Mouse (Mus musculus) spleen, adult 2 months (tissue): ENCODE measurements around the gene Fcgr1. TPM values are rescaled to one million over a fixed set of nuclear protein-coding genes. Genes with fewer than 3 reads are reported as not detected.
A peak's percentile ranks its signal among the peaks of the same experiment; 100 is the strongest.
"Not testable (repeated sequence)": the region's sequence is repeated elsewhere in the genome, so short reads cannot be mapped to it uniquely, and the experiment has no call there.

ENCODE experiments used
- DNase-seq, 2 experiments: peaks; one replicate each; pipeline versions ENCODE4 v3.0.0 to v3.0.0-alpha.2; 2012 to 2021; ENCODE audit warnings: low spot score in 2 of 2, low read depth in 1 of 2
- H3K27ac ChIP-seq: fragments of 200-500 bp; 2 replicates; pipeline ENCODE4 v1.5.1; 2012; ENCODE audit warnings: low read length, inconsistent platforms; ENCODE audit not compliant: insufficient read depth
- H3K27me3 ChIP-seq: fragments of 200-500 bp; 2 replicates; pipeline ENCODE4 v1.6.1; 2012; ENCODE audit warnings: mild to moderate bottlenecking, moderate library complexity, low read length, inconsistent platforms; ENCODE audit not compliant: control insufficient read depth, insufficient read depth
- H3K36me3 ChIP-seq: fragments of 200-500 bp; 2 replicates; pipeline ENCODE4 v1.6.1; 2012; ENCODE audit warnings: mild to moderate bottlenecking, low read length, inconsistent platforms; ENCODE audit not compliant: control insufficient read depth, insufficient read depth
- H3K4me1 ChIP-seq: fragments of 200-500 bp; 2 replicates; pipeline ENCODE4 v1.6.1; 2011; ENCODE audit warnings: inconsistent platforms; ENCODE audit not compliant: control insufficient read depth, insufficient read depth, insufficient read length
- H3K4me3 ChIP-seq: fragments of 200-500 bp; 2 replicates; pipeline ENCODE4 v1.5.1; 2011; ENCODE audit warnings: mild to moderate bottlenecking, inconsistent platforms; ENCODE audit not compliant: insufficient read depth, insufficient read length; ENCODE audit errors: extremely low read depth
- CTCF ChIP-seq: fragments of 200-500 bp; IDR thresholded peaks from 2 replicates; pipeline ENCODE4 v1.5.1; 2011; ENCODE audit warnings: mild to moderate bottlenecking, inconsistent platforms; ENCODE audit not compliant: insufficient read depth, insufficient read length, insufficient replicate concordance; ENCODE audit errors: extremely low read depth
- POLR2A ChIP-seq: fragments of 200-500 bp; IDR thresholded peaks from 2 replicates; pipeline ENCODE4 v1.6.1; 2011; ENCODE audit warnings: low read depth, low read length, inconsistent platforms
- whole genome bisulfite sequencing: fragments of 180-500 bp; shearing (Covaris S2); methylation state at CpG from one replicate; pipeline ENCODE4 v1.1.7; 2018; 5-methylcytosine and 5-hydroxymethylcytosine counted together
- polyA plus RNA-seq: library from polyadenylated mRNA; depleted of rRNA; stranded (reverse); fragments of >200 nt; gene quantifications from 2 replicates; pipeline ENCODE4 v1.2.3, GENCODE M21; 2012

Gene Fcgr1
- polyA plus RNA-seq, 1 experiment = 6.0 TPM

- H3K4me1 ChIP-seq = no peaks in the 10 kb centered on the region
- WGBS = 44% methylated on average over 10 of the region's 10 CpGs
- H3K27me3 ChIP-seq = peaks cover 12% of the 10 kb centered on the region
Observed at GRCm38 (mm10) chr3:96322609-96323008, 28.8 kb upstream of the Fcgr1 start.

DNA sequence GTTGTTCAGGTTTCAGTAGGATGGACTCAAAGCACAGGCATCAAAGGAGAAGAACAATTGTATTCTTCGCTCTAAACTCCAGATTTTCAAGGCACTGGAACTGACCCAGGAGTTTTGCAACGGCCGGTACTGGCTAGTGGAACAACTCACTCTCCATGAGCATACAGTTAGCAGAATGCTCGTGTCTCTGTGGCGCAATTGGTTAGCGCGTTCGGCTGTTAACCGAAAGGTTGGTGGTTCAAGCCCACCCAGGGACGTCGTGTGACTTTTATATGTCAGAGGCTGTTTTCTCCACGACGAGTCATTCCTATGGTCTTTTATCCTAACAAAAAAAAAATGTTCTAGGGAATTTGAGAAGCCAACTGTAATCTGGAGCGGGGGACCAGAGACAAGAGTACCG lies 28.1 kb upstream of the Fcgr1 start:
- Histone ChIP-seq H3K27me3 (peaks cover 8% of the 10 kb centered on the region), H3K4me1 (no peaks in the 10 kb centered on the region), H3K27ac (no peak overlapping the region), H3K36me3 (no peaks in the 10 kb centered on the region), H3K4me3 (no peak overlapping the region)
- no peak for DNase-seq
- 42% methylated on average over 15 of the region's 15 CpGs for WGBS
- TF ChIP-seq CTCF = no peak
- TF ChIP-seq POLR2A = no peak

More at GRCm38 (mm10) chr3:96322609-96323008, 28.8 kb upstream of the Fcgr1 start:
- H3K36me3 ChIP-seq = no peaks in the 10 kb centered on the region
- H3K4me3 ChIP-seq = no peak overlapping the region
- H3K27ac ChIP-seq = no peak overlapping the region
- TF ChIP-seq CTCF = no peak
- no peak for TF ChIP-seq POLR2A
- no peak for DNase-seq

DNA sequence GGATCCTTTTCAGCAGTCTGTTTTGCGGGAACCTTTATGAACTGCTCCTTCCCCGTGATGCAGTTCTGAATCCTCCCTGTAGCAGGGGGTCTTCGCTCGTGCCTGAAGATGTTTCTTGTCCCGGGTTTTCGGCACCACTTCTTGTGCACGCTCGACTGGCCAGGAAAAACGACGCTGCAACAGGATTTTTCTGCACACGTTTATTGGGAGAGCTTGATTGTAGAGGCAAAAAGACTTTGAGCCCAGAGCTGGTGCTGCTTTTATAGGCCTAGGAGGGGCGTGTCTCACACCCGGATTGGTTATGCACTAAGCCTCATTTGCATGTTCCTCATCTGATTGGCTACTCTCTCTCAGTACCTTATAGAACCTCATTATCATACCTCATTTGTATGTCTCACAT lies 26.2 kb upstream of the Fcgr1 start:
- DNase-seq, H3K27ac ChIP-seq, H3K27me3 ChIP-seq, H3K36me3 ChIP-seq, H3K4me3 ChIP-seq, H3K4me1 ChIP-seq: not testable (repeated sequence)
- 94% methylated on average over 13 of the region's 13 CpGs for WGBS

GRCm38 (mm10) chr3:96312341-96313098 lies 18.8 kb upstream of the Fcgr1 start:
- Histone ChIP-seq H3K4me3 (no peak overlapping the region), H3K27ac (0 out of 2 replicates have a peak overlapping the region, but pooled peaks have one; percentile 27), H3K4me1 (no peaks in the 10 kb centered on the region), H3K36me3 (no peaks in the 10 kb centered on the region), H3K27me3 (no peaks in the 10 kb centered on the region)
- no peak for TF ChIP-seq CTCF
- no peak for TF ChIP-seq POLR2A
- DNase-seq = no peak
- WGBS = 68% methylated on average over 8 of the region's 8 CpGs

- Histone ChIP-seq H3K36me3 (no peaks in the 10 kb centered on the region), H3K4me3 (no peak overlapping the region), H3K27ac (no peak overlapping the region), H3K27me3 (no peaks in the 10 kb centered on the region), H3K4me1 (no peaks in the 10 kb centered on the region)
- TF ChIP-seq CTCF = no peak
- TF ChIP-seq POLR2A = no peak
- DNase-seq = no peak
- 46% methylated on average over 3 of the region's 3 CpGs for WGBS
Observed at GRCm38 (mm10) chr3:96309441-96309840, 15.7 kb upstream of the Fcgr1 start.

- WGBS = 21% methylated on average over 9 of the region's 9 CpGs
- no peak for TF ChIP-seq POLR2A
- TF ChIP-seq CTCF = no peak
- no peaks in the 10 kb centered on the region for H3K27me3 ChIP-seq
- DNase-seq = no peak
- no peak overlapping the region for H3K4me3 ChIP-seq
- no peaks in the 10 kb centered on the region for H3K36me3 ChIP-seq
- no peak overlapping the region for H3K27ac ChIP-seq
- H3K4me1 ChIP-seq = peaks cover 4% of the 10 kb centered on the region; the same call in 1 of the 2 replicates
Observed at GRCm38 (mm10) chr3:96306506-96306905, 12.7 kb upstream of the Fcgr1 start.

- TF ChIP-seq CTCF = no peak
- no peak for TF ChIP-seq POLR2A
- no peak overlapping the region for H3K27ac ChIP-seq
- H3K4me3 ChIP-seq = no peak overlapping the region
- no peak for DNase-seq
- no peaks in the 10 kb centered on the region for H3K27me3 ChIP-seq
- H3K4me1 ChIP-seq = peaks cover 4% of the 10 kb centered on the region; the same call in 1 of the 2 replicates
- no peaks in the 10 kb centered on the region for H3K36me3 ChIP-seq
- WGBS = 89% methylated on average over 5 of the region's 5 CpGs
Observed at GRCm38 (mm10) chr3:96302076-96302475, 8.3 kb upstream of the Fcgr1 start.
